Mouse (Mus musculus): Measurements from ENCODE around the gene Psmd5.

- TF ChIP-seq POLR2A (IDR thresholded peaks at IDR 0.05; ENCODE audit: low read depth, low read length) (no peak), CTCF (IDR thresholded peaks at IDR 0.05; ENCODE audit: extremely low read depth, insufficient read depth, insufficient read length, insufficient replicate concordance) (no peak)
These were observed 9.4 kb upstream of the Psmd5 start for GRCm38 (mm10) chr2:34884186-34884585.
